Mouse (Mus musculus) neutrophil, adult 5-6 weeks (primary cell): ENCODE measurements around the gene Rab6b. TPM values are rescaled to one million over a fixed set of nuclear protein-coding genes. Genes with fewer than 3 reads are reported as not detected.
A peak's percentile ranks its signal among the peaks of the same experiment; 100 is the strongest.

Source experiments
- ATAC-seq: fragments of 151-379, 151-347 bp; 2 replicates; pipeline ENCODE4 v1.8.0; 2017; ENCODE audit warnings: mild to moderate bottlenecking, moderate TSS enrichment; ENCODE audit not compliant: insufficient number of reproducible peaks, poor library complexity, low FRiP score, severe bottlenecking; ENCODE audit errors: extremely low read depth
- total RNA-seq: library from RNA; stranded (forward); fragments of 200-1000 nt; gene quantifications from 2 replicates; pipeline ENCODE4 v1.2.3, GENCODE M21; 2017

The Rab6b gene
- total RNA-seq, 1 experiment from 2014 or later, result 2.2 TPM

GRCm38 (mm10) chr9:103091039-103091883, 20.3 kb upstream of the Rab6b start:
- ATAC-seq, result no peak

DNA sequence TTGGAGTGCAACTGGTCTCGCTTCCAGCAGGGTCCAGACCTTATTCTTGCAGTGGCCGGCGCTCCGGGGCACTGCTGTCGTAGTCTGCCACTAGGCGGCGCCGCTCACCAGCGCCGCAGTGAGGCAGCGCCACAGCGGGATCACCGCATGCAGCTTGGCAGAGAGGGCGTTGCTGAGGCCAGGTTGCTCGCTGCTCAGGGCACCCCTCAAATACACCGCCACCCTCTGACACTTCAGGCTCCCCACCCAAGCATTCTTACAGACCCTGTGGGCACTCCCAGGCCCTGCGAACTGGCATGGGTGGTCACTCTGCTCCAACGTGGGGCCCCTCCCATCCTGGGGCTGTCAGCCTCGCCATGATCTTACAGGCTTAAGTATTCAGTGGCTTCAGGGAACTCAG, 19.3 kb upstream of the Rab6b start:
- ATAC-seq, result peak; percentile 80

- no peak for ATAC-seq
These were observed 17.9 kb upstream of the Rab6b start for GRCm38 (mm10) chr9:103093681-103094080.

GRCm38 (mm10) chr9:103108341-103108798, 3.2 kb upstream of the Rab6b start:
- ATAC-seq, result peak; percentile 50

- no peak for ATAC-seq
These were observed 2.5 kb upstream of the Rab6b start for GRCm38 (mm10) chr9:103108943-103109670.

GRCm38 (mm10) chr9:103109911-103110310, 1.7 kb upstream of the Rab6b start:
- ATAC-seq, result no peak

- 0 out of 2 replicates have a peak, but pooled peaks have one; percentile 4 for ATAC-seq
These were observed 673 bp upstream of the Rab6b start for GRCm38 (mm10) chr9:103110727-103111501.

- no peak for ATAC-seq
These were observed 1.1 kb downstream of the Rab6b start for GRCm38 (mm10) chr9:103112471-103113271.

DNA sequence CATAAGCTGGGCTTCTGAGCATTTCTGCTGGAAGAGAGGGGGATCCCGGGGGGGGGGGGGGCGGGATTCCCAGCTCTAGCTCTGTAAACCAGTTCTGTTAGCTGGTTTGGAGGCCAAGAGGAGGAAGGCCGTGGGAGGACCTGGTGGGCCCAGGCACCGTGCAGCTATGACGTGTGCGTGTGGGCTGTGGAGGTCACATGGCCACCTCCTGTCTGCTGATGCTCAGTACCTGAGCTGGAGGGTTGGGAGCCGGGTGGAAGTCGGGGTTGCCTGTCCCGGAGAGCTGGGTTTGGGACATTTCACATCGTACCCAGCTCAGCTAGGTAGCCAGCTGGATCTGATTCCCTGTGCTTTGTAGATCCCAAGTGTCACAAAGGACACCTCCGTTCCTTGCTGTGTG, 1.8 kb downstream of the Rab6b start:
- no peak for ATAC-seq

GRCm38 (mm10) chr9:103114326-103114725, 2.7 kb downstream of the Rab6b start:
- ATAC-seq, result no peak

DNA sequence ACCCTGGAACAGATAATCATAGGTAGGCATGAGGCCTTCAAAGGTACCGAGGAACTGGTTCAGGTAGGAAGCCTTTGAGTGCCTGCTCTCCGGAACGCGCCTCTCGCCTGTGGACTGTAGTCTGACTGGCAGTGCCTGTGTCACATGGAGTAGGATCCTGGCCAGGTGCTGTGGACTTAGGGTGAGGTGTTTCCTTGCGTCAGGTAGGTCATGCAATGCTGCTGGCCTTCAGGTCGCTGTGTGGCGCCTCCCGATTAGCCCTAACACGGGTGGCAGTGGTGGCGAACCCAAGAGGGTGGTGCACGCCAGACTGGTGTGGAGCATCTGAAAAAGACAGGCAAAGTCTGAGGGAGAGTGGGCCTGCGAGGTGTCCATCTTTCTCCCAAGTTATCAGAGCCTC, 3.3 kb downstream of the Rab6b start:
- ATAC-seq, result no peak

DNA sequence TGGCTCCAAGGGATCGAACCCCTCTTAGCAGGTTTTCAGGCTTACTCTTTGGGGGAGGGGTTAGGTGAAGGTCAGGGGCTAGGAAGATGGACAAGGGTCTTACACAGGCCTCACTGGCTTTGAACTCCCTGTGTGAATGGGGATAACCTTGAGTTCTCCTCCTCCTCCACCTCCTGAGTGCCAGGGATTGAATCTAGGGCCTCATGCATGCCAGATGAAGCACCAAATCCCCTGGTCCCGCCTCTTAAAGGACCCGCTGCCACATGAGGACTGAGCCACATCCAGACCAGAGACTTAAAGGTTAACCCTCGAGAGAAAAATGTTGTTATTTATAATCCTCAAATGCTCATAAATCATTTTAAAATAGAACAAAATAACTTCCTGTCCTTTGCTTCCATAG, 5.4 kb downstream of the Rab6b start:
- no peak for ATAC-seq

- no peak for ATAC-seq
These were observed 5.9 kb downstream of the Rab6b start for GRCm38 (mm10) chr9:103117495-103117894.

DNA sequence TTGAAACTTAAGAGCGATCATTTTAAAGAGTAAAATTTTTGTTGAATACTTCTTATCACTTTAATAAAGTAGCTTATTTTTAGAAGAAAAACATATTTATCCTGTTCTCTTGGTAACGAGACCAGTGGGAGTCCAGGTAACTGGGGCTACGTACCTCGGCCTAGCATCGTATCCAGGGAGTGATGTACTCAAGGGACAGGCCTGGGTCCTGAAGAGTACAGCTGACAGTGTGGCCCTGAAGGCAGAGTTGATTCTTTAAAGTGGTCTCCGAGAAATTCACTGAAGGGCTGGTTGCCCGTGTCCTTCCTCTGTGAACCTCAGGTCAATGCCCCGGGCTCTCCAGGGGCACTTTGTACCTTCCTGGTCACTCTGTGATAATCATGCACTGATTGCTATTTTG, 6.4 kb downstream of the Rab6b start:
- ATAC-seq, result no peak

DNA sequence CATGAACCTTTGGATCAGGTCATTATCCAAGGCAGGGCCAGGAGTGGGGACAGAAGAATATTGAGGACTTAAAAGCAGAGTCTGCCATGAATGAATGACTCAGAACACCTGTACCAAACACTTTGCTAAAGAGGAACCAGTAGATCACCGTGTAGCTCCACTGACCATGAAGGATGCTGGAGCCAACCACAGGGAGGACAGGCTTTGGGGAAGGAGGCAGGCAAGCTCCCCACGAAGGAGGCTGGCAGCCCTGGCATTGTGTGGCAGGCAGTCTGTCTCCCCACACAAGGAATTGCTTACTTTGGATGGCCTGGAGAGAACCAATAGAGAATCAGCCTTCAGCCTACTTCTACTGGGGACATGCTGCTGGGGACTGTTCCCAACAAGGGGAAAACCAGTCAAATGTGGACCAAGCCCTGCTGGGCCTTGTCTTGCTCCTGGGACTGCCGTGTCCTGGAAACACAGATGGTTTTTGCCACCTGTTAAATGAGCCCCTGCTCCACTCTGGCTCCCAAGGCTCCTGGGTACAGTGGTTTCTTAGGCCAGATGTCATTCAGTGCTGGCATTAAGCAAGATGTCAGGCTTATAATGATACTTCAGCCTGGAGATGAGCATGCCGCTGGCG, 7.2 kb downstream of the Rab6b start:
- ATAC-seq, result no peak

DNA sequence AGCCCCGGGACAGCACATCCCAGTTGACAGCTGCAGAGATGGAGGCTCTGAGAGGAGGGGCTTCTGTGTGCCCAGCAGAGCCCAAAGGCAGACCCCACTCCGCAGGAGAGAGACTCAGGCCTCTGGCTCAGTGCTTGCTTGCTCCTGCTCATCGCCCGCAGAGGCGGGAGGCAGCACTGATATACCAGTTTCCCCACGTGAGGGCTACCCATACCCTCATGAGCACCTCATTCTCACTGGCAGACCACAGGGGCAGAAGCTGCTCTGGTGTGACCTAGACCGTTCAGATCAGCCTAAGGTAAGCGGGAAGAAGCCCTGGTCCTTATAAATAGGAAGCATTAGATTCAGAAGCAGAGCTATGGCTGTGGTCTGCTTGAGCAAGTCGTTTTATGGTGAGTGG, 8.2 kb downstream of the Rab6b start:
- no peak for ATAC-seq

DNA sequence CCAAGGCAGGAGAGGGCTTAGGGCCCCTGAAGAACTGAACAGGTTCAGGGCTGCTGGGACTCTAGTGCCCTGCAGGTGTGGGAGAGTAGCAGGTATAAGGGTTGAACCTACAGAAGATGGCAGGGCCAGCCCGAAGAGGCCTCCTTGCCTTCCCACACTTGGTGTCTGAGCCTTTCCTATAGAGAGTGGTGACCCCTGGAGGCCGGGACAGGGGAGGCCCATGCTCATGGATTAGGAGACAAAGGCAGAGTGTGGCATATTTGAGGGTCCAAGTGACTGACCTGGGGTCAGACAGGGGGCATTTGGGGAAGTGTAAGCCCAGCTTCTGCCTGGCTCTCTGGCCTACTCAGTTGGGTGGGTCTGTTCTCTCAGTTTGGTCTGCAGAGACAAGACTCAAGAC, 8.6 kb downstream of the Rab6b start:
- ATAC-seq, result no peak

- ATAC-seq, result no peak
These were observed 10.0 kb downstream of the Rab6b start for GRCm38 (mm10) chr9:103121546-103121945.
